In the genomic region with DNA sequence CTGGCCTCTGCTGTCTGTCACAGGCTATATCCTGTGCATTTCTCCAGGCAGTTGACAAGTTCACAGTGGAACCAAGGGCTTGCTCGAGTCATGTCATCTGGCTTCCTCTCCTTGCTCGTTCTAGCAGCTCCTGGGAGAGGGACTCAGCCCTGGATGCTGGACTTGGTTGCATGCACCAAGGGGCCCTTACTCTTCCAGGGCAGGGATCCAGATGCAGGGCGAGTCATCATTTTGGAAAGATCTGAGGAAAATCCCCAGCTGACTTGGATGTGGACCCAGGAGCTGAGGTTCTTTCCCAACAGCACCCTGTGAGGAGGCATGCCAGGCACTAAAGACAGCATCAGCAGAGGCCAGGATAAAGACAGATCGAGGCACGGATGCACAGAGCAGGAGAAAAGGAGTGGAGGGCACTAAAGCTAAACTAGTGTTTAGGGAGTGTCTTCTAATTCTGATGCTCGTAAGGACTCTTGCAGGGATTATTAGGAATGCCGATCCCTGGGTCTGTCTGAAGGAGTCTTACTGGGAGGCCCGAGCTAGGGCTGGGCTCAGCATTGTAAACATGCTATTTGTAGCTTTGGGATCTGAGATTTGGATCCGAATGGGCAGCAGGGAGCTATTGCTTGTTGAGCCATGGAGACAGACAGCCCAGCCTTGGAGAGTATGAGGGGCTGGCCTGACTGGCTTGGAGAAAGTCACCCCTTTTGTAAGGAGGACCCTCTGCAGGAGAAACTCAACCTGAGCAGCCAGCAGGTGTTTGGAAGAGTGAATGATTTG, we compare ENCODE assay signal across 10 mouse cellular contexts.
A peak's percentile ranks its signal among the peaks of the same experiment; 100 is the strongest.
DNase-seq lines count a peak whose midpoint lies in the region; ATAC-seq and TF ChIP-seq lines count a peak whose summit lies in the region.
"Had no signal": no experiment of that assay in that cellular context is flagged by ENCODE, and none has a peak within 500 bp of the region (broad histone marks: within the 10 kb centered on the region; RNA-seq: fewer than 3 reads in every experiment).

No protein-coding gene starts in this region.

- no peak; the same call in 1 of the 2 replicates for ATAC-seq in stomach, postnatal 0 days (ENCODE audit: low FRiP score, low TSS enrichment)

- no peak overlapping the region for H3K4me2 ChIP-seq in stomach, postnatal 0 days (replicated peaks; ENCODE audit: low read depth)
- H3K4me2 ChIP-seq: embryonic facial prominence, embryonic 13.5 days had no signal

- no peak for TF ChIP-seq EP300 in stomach, postnatal 0 days (optimal IDR thresholded peaks at IDR 0.05)

- no peak for TF ChIP-seq CTCF in stomach, postnatal 0 days (IDR thresholded peaks at IDR 0.05; ENCODE audit: low read depth)

- peak overlapping the region; percentile 75 for H3K27ac ChIP-seq in stomach, postnatal 0 days (replicated peaks)
- H3K27ac ChIP-seq: embryonic facial prominence, embryonic 13.5 days had no signal

- H3K36me3 ChIP-seq in stomach, postnatal 0 days (ENCODE audit: control insufficient read depth, insufficient read depth, low read length) = 0 out of 2 replicates have a peak, but pooled peaks cover under 1% of the 10 kb centered on the region

- peak; percentile 74 for DNase-seq in urinary bladder, postnatal 14 days (ENCODE audit: low spot score)
- no peak for DNase-seq in urinary bladder, postnatal 10 days (ENCODE audit: low spot score)
- peak; percentile 98 for DNase-seq in heart, adult 11 months
- peak; percentile 67 for DNase-seq in heart, postnatal 4 days
- DNase-seq in stomach, postnatal 0 days (ENCODE audit: low spot score) = no peak
- no peak for DNase-seq in layer of hippocampus, adult 18-20 months (ENCODE audit: low spot score in 2 of 2)
- no peak for DNase-seq in cerebellum, adult 9-10 months
- no peak for DNase-seq in cerebellum, postnatal 25 days
- DNase-seq: right cerebral cortex, postnatal 25 days had no signal

- 30% methylated on average over 9 of the region's 9 CpGs for WGBS in stomach, postnatal 0 days

- no peaks in the 10 kb centered on the region for H3K27me3 ChIP-seq in stomach, postnatal 0 days (ENCODE audit: control insufficient read depth, insufficient read depth, low read length)
- H3K27me3 ChIP-seq: embryonic facial prominence, embryonic 13.5 days had no signal

- H3K4me3 ChIP-seq in stomach, postnatal 0 days (ENCODE audit: low read depth, low read length) = no peak overlapping the region
- H3K4me3 ChIP-seq: embryonic facial prominence, embryonic 13.5 days had no signal

- no peaks in the 10 kb centered on the region for H3K9me3 ChIP-seq in stomach, postnatal 0 days (ENCODE audit: control insufficient read depth, low read length)
- H3K9me3 ChIP-seq: embryonic facial prominence, embryonic 13.5 days had no signal

- H3K4me1 ChIP-seq in stomach, postnatal 0 days (replicated peaks; ENCODE audit: control insufficient read depth, insufficient read depth) = peaks cover 29% of the 10 kb centered on the region

- peak overlapping the region; percentile 23; the same call in 1 of the 2 replicates for H3K9ac ChIP-seq in stomach, postnatal 0 days (ENCODE audit: low read length)
- H3K9ac ChIP-seq: embryonic facial prominence, embryonic 13.5 days had no signal

Comparison
In these comparisons a context has a peak if more than half of its experiments do, and no peak if none do; other contexts are left out.
1. DNase-seq: peak in urinary bladder, postnatal 14 days (single experiment), heart, adult 11 months (single experiment) and heart, postnatal 4 days (single experiment); none in urinary bladder, postnatal 10 days (single experiment), stomach, postnatal 0 days (single experiment), layer of hippocampus, adult 18-20 months (0 of 2), cerebellum, adult 9-10 months (single experiment) and cerebellum, postnatal 25 days (0 of 2).